Mouse (Mus musculus): ENCODE data around the gene 2010111I01Rik. TPM values are rescaled to one million over a fixed set of nuclear protein-coding genes. Genes with fewer than 3 reads are reported as not detected.
A peak's percentile ranks its signal among the peaks of the same experiment; 100 is the strongest.

Gene 2010111I01Rik
- polyA plus RNA-seq, 1 experiment from 2014 or later, result 30.5 TPM

DNA sequence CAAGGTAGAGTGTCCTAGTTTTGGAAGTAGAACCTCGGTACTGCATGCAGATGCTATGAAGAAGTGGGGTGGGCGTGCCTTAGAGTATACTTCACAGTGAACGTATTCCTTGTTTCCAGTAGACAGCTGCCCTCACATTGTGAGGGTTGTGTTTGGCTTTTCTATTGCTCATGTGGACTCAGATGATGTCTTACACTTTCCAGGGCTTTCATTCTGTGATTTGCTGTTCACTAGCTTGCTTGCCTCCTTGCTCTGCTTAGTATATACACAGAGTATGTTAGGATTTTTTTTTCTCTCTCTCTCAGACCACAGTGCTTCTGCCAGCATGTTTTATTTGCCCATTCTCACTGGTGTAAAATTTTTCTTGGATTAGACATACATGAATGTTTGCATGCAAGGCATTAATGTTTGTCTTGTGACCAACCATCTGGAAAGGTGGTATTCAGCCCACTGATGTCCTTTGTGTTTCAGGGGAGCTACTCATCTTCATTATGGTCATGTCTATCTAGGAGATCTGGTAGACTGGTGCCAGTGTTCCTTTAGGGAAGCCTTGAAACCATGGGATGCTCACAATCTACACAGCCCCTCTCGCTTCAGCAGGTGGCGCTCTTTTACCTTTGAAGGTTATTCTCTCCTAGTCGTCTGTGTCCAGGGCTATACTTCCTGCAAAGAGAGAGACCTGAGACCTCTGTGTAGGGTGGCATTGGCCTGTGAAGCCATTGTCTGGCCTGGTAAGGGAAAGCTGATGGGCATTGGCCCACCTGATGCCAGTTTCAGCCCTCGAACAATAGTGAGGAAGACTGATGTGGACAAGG lies 81.7 kb downstream of the 2010111I01Rik start:
- WGBS, result 48% methylated on average over 7 of the region's 7 CpGs
- ATAC-seq, result peak; percentile 75; the same call in 1 of the 2 replicates
- no peak overlapping the region for H3K4me2 ChIP-seq (ENCODE audit: low read length)

DNA sequence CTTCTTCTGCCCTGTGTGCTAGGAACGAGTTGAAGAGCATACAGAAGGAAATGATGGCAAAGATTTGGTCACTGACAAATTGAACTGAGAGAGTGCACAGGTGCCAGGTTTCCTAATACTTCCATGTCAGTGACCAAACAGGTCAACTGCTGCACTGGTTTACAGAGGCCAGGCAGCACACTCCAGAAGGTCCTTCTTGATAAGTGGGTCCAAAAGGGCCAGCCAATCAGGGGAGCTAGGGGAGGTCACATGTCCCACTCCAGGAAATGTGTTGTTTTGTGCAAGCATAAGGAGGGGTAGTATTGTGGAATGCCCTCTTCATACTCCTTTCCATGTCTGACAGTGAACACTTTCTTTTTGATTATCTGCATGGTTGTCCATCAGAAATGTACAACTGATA lies 99.0 kb downstream of the 2010111I01Rik start:
- Histone ChIP-seq H3K4me1 (replicated peaks; ENCODE audit: control insufficient read depth, insufficient read depth, low read length) (no peaks in the 10 kb centered on the region), H3K27me3 (replicated peaks; ENCODE audit: control insufficient read depth, insufficient read depth, low read length) (no peaks in the 10 kb centered on the region), H3K9ac (replicated peaks; ENCODE audit: low read depth, low read length) (no peak overlapping the region), H3K27ac (ENCODE audit: low read length) (no peak overlapping the region), H3K4me2 (ENCODE audit: low read length) (no peak overlapping the region), H3K9me3 (ENCODE audit: control insufficient read depth, low read length) (no peaks in the 10 kb centered on the region), H3K36me3 (ENCODE audit: control insufficient read depth, insufficient read depth) (no peaks in the 10 kb centered on the region), H3K4me3 (replicated peaks; ENCODE audit: low read length) (no peak overlapping the region)
- no peak for ATAC-seq
- WGBS, result 78% methylated on average over 1 of the region's 1 CpGs

More for the DNA sequence above, 81.7 kb downstream of the 2010111I01Rik start:
- no peak overlapping the region for H3K4me3 ChIP-seq (replicated peaks; ENCODE audit: low read length)
- H3K36me3 ChIP-seq (ENCODE audit: control insufficient read depth, insufficient read depth), result no peaks in the 10 kb centered on the region
- H3K4me1 ChIP-seq (replicated peaks; ENCODE audit: control insufficient read depth, insufficient read depth, low read length), result no peaks in the 10 kb centered on the region; the same call in 1 of the 2 replicates
- no peaks in the 10 kb centered on the region for H3K27me3 ChIP-seq (replicated peaks; ENCODE audit: control insufficient read depth, insufficient read depth, low read length)
- no peak overlapping the region for H3K27ac ChIP-seq (ENCODE audit: low read length)
- H3K9me3 ChIP-seq (ENCODE audit: control insufficient read depth, low read length), result no peaks in the 10 kb centered on the region
- no peak overlapping the region for H3K9ac ChIP-seq (replicated peaks; ENCODE audit: low read depth, low read length)

DNA sequence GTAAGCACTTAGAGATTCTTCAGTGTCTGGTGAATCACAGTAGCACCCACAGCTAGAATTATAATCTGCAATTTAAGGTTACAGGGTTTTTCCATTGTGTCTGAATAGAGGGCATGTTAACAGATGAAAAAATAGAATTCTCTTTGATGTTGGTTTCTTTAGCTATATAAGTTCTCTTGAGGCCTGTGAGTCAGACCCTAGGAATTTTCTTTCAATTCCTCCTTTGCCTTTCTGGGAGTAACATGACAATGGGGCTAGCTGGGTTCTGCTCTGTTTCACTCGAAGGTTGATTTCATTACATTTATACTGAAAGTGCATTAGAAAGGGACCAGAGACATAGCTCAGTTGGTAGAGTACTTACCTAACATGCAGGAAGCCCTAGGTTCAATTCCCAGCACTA lies 101.9 kb downstream of the 2010111I01Rik start:
- Histone ChIP-seq H3K4me3 (replicated peaks; ENCODE audit: low read length) (no peak overlapping the region), H3K9ac (replicated peaks; ENCODE audit: low read depth, low read length) (no peak overlapping the region)
- 58% methylated on average over 1 of the region's 1 CpGs for WGBS

DNA sequence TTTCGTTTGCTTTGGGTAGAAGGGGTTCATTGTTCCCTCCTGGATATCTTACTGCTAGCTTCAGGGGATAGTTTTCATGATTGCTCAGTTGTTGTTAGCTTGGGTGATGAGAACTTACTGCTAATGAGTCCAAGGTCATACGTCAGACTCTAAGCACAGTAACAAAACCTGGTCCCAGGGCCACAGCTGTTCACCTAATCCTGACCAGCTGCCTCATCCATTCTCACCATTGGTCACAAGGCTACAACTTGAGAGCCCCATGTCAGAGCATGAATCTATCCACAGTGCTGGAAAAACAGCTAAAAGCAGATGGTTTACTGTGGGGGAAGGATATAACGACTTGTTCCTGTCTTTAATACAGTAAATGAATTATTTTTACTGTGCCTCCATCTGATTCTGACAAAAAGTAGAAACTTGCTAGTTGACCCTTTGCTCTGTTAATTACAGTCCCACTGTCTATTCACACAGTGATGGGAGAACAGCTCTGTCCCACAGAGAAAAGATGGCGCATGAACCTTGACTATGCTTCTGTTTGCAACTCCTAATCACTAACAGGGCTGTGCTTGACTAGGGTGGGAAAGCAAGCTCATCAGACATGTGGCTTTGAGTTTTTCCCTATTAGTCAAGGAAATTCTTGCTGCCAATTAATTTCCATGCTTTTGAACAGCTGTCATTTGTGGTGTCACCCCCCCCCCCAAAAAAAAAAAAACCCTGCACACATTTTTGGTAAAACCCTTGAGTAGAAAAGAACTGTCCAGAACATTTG lies 103.9 kb downstream of the 2010111I01Rik start:
- 0 out of 2 replicates have a peak, but pooled peaks cover 2% of the 10 kb centered on the region for H3K4me1 ChIP-seq (replicated peaks; ENCODE audit: control insufficient read depth, insufficient read depth, low read length)

More for the DNA sequence above, 101.9 kb downstream of the 2010111I01Rik start:
- no peak for ATAC-seq
- H3K27ac ChIP-seq (ENCODE audit: low read length), result no peak overlapping the region
- H3K27me3 ChIP-seq (replicated peaks; ENCODE audit: control insufficient read depth, insufficient read depth, low read length), result no peaks in the 10 kb centered on the region
- no peaks in the 10 kb centered on the region for H3K36me3 ChIP-seq (ENCODE audit: control insufficient read depth, insufficient read depth)
- no peak overlapping the region for H3K4me2 ChIP-seq (ENCODE audit: low read length)
- no peaks in the 10 kb centered on the region for H3K4me1 ChIP-seq (replicated peaks; ENCODE audit: control insufficient read depth, insufficient read depth, low read length)
- no peaks in the 10 kb centered on the region for H3K9me3 ChIP-seq (ENCODE audit: control insufficient read depth, low read length)

DNA sequence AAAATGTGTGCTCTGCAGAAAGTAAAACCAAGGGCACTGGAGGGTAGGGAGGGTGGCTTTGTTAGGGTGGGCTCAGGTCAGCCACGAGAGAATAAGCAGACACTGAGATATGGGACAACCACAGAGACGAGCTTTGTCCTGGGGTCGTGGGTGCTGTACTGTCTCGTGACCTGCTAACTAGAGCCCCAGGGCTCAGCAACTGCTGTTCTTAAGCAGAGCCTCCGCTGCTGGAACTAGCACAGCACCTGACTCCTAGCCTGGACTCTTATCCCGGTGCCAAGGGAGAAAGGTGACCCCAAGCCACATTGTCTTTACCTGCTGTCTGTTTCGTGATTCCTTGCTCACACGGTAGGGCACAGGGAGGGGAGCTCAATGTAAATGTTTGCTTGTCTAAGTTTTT lies 107.2 kb downstream of the 2010111I01Rik start:
- ATAC-seq, result no peak
- Histone ChIP-seq H3K27ac (ENCODE audit: low read length) (no peak overlapping the region), H3K4me3 (replicated peaks; ENCODE audit: low read length) (no peak overlapping the region), H3K36me3 (ENCODE audit: control insufficient read depth, insufficient read depth) (no peaks in the 10 kb centered on the region), H3K9ac (replicated peaks; ENCODE audit: low read depth, low read length) (no peak overlapping the region), H3K4me1 (replicated peaks; ENCODE audit: control insufficient read depth, insufficient read depth, low read length) (peaks cover 10% of the 10 kb centered on the region), H3K4me2 (ENCODE audit: low read length) (no peak overlapping the region), H3K27me3 (replicated peaks; ENCODE audit: control insufficient read depth, insufficient read depth, low read length) (no peaks in the 10 kb centered on the region), H3K9me3 (ENCODE audit: control insufficient read depth, low read length) (no peaks in the 10 kb centered on the region)
- 76% methylated on average over 8 of the region's 8 CpGs for WGBS

More for the DNA sequence above, 103.9 kb downstream of the 2010111I01Rik start:
- ATAC-seq, result no peak
- no peak overlapping the region for H3K4me3 ChIP-seq (replicated peaks; ENCODE audit: low read length)
- whole genome bisulfite sequencing, result 74% methylated on average over 4 of the region's 4 CpGs
- H3K27ac ChIP-seq (ENCODE audit: low read length), result no peak overlapping the region
- H3K27me3 ChIP-seq (replicated peaks; ENCODE audit: control insufficient read depth, insufficient read depth, low read length), result no peaks in the 10 kb centered on the region
- no peaks in the 10 kb centered on the region for H3K9me3 ChIP-seq (ENCODE audit: control insufficient read depth, low read length)
- H3K4me2 ChIP-seq (ENCODE audit: low read length), result no peak overlapping the region
- H3K36me3 ChIP-seq (ENCODE audit: control insufficient read depth, insufficient read depth), result no peaks in the 10 kb centered on the region
- H3K9ac ChIP-seq (replicated peaks; ENCODE audit: low read depth, low read length), result no peak overlapping the region

DNA sequence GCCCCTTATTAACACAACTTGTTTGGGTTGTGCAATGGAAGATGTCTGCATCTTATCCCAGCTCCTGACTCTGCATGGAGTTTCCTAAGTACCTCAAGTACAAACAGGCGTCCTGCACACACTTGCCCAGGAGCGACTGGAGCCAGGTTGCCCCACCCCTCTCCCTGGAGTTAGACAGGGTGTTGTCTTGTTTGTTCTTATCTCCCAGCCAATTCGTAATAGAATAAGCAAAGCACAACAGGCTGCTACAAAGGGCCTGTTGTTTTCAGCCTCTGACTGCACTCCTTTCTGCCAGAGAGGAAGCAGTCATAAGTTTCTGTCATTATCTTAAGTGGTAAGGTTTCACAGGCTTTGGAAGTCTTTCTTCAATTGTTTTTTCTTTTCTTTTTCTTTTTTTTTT lies 107.7 kb downstream of the 2010111I01Rik start:
- H3K36me3 ChIP-seq (ENCODE audit: control insufficient read depth, insufficient read depth), result no peaks in the 10 kb centered on the region
- H3K4me3 ChIP-seq (replicated peaks; ENCODE audit: low read length), result no peak overlapping the region
- H3K9ac ChIP-seq (replicated peaks; ENCODE audit: low read depth, low read length), result no peak overlapping the region
- H3K27ac ChIP-seq (ENCODE audit: low read length), result no peak overlapping the region
- no peaks in the 10 kb centered on the region for H3K9me3 ChIP-seq (ENCODE audit: control insufficient read depth, low read length)
- H3K27me3 ChIP-seq (replicated peaks; ENCODE audit: control insufficient read depth, insufficient read depth, low read length), result no peaks in the 10 kb centered on the region
- ATAC-seq, result no peak
- H3K4me1 ChIP-seq (replicated peaks; ENCODE audit: control insufficient read depth, insufficient read depth, low read length), result peaks cover 10% of the 10 kb centered on the region
- H3K4me2 ChIP-seq (ENCODE audit: low read length), result no peak overlapping the region
- 28% methylated on average over 3 of the region's 3 CpGs for WGBS

DNA sequence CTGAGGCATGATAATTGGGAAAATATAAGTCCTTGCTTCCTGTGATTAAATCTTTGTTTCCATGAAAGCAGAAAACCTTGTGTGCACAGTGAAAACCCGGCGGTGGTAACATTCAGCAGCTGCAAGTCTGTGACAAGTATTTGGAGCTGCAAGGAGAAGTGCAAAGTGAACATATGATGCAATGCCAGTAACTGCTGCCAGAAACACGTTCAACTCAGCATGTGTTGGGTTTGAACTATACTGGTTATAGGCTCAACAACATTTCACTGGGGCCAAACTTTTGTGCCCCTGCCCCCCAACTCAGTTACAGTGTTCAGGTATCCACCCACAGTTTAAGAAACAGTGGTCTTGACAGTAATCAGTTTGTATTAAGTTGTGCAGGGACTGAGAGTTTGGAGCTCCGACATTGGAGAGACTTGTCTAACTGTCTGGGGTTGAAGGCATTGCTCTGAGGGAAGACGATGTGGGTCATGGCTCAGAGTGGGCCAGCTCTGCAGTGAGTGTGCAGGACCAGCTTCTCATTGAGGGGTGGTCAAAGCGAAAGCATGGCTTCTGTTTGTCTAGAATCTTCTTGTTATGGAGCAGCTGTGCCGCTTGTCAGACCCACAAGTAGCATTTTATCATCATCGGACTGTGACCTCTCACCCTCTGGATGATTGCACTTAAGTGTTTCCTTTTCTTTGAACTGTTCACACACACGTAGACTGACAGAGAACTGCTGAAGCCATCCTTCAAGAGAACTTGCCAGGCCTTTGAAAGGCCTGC lies 109.4 kb downstream of the 2010111I01Rik start:
- Histone ChIP-seq H3K4me3 (replicated peaks; ENCODE audit: low read length) (no peak overlapping the region), H3K4me2 (ENCODE audit: low read length) (no peak overlapping the region), H3K36me3 (ENCODE audit: control insufficient read depth, insufficient read depth) (no peaks in the 10 kb centered on the region), H3K4me1 (replicated peaks; ENCODE audit: control insufficient read depth, insufficient read depth, low read length) (peaks cover 10% of the 10 kb centered on the region), H3K9me3 (ENCODE audit: control insufficient read depth, low read length) (no peaks in the 10 kb centered on the region), H3K9ac (replicated peaks; ENCODE audit: low read depth, low read length) (no peak overlapping the region), H3K27ac (ENCODE audit: low read length) (no peak overlapping the region), H3K27me3 (replicated peaks; ENCODE audit: control insufficient read depth, insufficient read depth, low read length) (no peaks in the 10 kb centered on the region)
- WGBS, result 61% methylated on average over 9 of the region's 9 CpGs
- ATAC-seq, result peak; percentile 77

DNA sequence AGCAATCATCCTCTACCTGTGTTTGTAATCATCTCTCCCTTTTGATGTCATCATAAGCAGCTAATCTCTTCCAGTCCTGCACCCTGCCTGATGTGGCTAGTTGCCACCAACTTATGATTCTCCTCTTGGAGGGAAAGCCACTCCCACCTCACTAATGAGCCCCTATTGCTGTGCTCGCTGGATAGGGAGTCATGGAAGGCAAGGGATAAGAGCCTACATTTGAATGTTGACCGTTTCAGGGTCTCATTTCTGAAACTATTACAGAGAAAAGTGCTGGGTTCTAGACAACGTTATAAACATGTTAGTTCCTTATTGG lies 109.9 kb downstream of the 2010111I01Rik start:
- Histone ChIP-seq H3K4me1 (replicated peaks; ENCODE audit: control insufficient read depth, insufficient read depth, low read length) (peaks cover 10% of the 10 kb centered on the region), H3K27me3 (replicated peaks; ENCODE audit: control insufficient read depth, insufficient read depth, low read length) (no peaks in the 10 kb centered on the region), H3K9me3 (ENCODE audit: control insufficient read depth, low read length) (no peaks in the 10 kb centered on the region), H3K36me3 (ENCODE audit: control insufficient read depth, insufficient read depth) (no peaks in the 10 kb centered on the region), H3K4me3 (replicated peaks; ENCODE audit: low read length) (no peak overlapping the region), H3K27ac (ENCODE audit: low read length) (no peak overlapping the region), H3K4me2 (ENCODE audit: low read length) (no peak overlapping the region), H3K9ac (replicated peaks; ENCODE audit: low read depth, low read length) (no peak overlapping the region)
- ATAC-seq, result no peak
- WGBS, result 65% methylated on average over 3 of the region's 3 CpGs

DNA sequence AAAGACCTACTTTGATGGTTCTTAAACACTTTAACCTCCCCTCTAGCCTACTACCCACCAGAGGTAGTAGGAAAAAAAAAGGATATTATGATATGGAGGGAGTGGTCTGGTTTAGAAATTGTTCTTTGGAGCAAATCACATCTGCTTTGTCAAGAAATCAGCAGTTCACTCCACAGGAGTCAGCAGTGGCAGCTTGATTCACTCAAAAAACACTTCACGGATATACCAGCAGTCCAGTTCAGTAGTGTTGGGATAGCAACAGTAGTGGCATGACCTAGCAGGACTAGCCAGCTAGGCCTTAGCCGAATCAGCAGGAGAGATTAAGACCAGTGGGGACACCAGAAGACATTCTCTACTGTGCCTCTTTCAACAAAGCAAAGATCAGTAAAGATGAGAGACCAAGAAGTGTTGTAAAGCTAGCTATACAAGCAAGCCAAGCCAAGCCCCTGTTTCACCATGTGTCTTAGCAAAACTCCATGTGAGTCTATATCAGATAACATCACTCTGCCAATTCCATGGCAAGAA lies 110.7 kb downstream of the 2010111I01Rik start:
- ATAC-seq, result no peak
- Histone ChIP-seq H3K27me3 (replicated peaks; ENCODE audit: control insufficient read depth, insufficient read depth, low read length) (no peaks in the 10 kb centered on the region), H3K9ac (replicated peaks; ENCODE audit: low read depth, low read length) (no peak overlapping the region), H3K27ac (ENCODE audit: low read length) (no peak overlapping the region), H3K36me3 (ENCODE audit: control insufficient read depth, insufficient read depth) (no peaks in the 10 kb centered on the region), H3K4me3 (replicated peaks; ENCODE audit: low read length) (no peak overlapping the region), H3K4me2 (ENCODE audit: low read length) (no peak overlapping the region), H3K4me1 (replicated peaks; ENCODE audit: control insufficient read depth, insufficient read depth, low read length) (peaks cover 10% of the 10 kb centered on the region), H3K9me3 (ENCODE audit: control insufficient read depth, low read length) (no peaks in the 10 kb centered on the region)
- 97% methylated on average over 2 of the region's 2 CpGs for WGBS
